Mouse (Mus musculus) liver, adult 2 months (tissue): Measurements from ENCODE around the gene Olfr203. TPM values are rescaled to one million over a fixed set of nuclear protein-coding genes. Genes with fewer than 3 reads are reported as not detected.
"Not testable (repeated sequence)": the region's sequence is repeated elsewhere in the genome, so short reads cannot be mapped to it uniquely, and the experiment has no call there.

Source experiments
- DNase-seq: peaks from one replicate; pipeline ENCODE4 v3.0.0-alpha.2; 2011; ENCODE audit warnings: low read depth, low spot score; ENCODE audit errors: extremely low read depth
- H3K27ac ChIP-seq: fragments of 200-500 bp; replicated peaks from 2 replicates; pipeline ENCODE4 v1.5.1; 2012; ENCODE audit warnings: low read depth, mild to moderate bottlenecking, control low read depth, inconsistent platforms, low read length; ENCODE audit not compliant: insufficient read depth
- H3K27me3 ChIP-seq: fragments of 200-500 bp; 2 replicates; pipeline ENCODE4 v1.6.1; 2012; ENCODE audit warnings: mild to moderate bottlenecking, moderate library complexity, low read length, inconsistent platforms; ENCODE audit not compliant: control insufficient read depth, insufficient read depth
- H3K36me3 ChIP-seq: fragments of 200-500 bp; 2 replicates; pipeline ENCODE4 v1.6.1; 2012; ENCODE audit warnings: low read length, inconsistent platforms; ENCODE audit not compliant: control insufficient read depth, insufficient read depth
- H3K4me1 ChIP-seq: fragments of 200-500 bp; 2 replicates; pipeline ENCODE4 v1.6.1; 2011; ENCODE audit warnings: low read length; ENCODE audit not compliant: control insufficient read depth, insufficient read depth
- H3K4me3 ChIP-seq: fragments of 200-500 bp; 2 replicates; pipeline ENCODE4 v1.5.1; 2011; ENCODE audit warnings: low read depth, mild to moderate bottlenecking, control low read depth, low read length, moderate library complexity; ENCODE audit not compliant: insufficient read depth
- H3K79me2 ChIP-seq: fragments of 200-500 bp; 2 replicates; pipeline ENCODE4 v1.6.1; 2012; ENCODE audit warnings: inconsistent platforms, mild to moderate bottlenecking, low read length, moderate library complexity; ENCODE audit not compliant: control insufficient read depth, insufficient read depth
- H3K9ac ChIP-seq: fragments of 200-500 bp; 2 replicates; pipeline ENCODE4 v1.6.1; 2012; ENCODE audit warnings: low read depth, mild to moderate bottlenecking, control low read depth, inconsistent platforms, low read length
- CTCF ChIP-seq: fragments of 200-500 bp; IDR thresholded peaks from 2 replicates; pipeline ENCODE4 v1.5.1; 2011; ENCODE audit warnings: low read depth, low read length, control low read depth
- POLR2A ChIP-seq: fragments of 200-500 bp; IDR thresholded peaks from 2 replicates; pipeline ENCODE4 v1.6.1; 2011; ENCODE audit warnings: low read length, control low read depth; ENCODE audit not compliant: insufficient read depth; ENCODE audit errors: extremely low read depth
- WGBS: fragments of 180-500 bp; shearing (Covaris S2); methylation state at CpG from one replicate; pipeline ENCODE4 v1.1.7; 2018; 5-methylcytosine and 5-hydroxymethylcytosine counted together
- polyA plus RNA-seq: library from polyadenylated mRNA; depleted of rRNA; stranded (reverse); fragments of >200 nt; gene quantifications from 2 replicates; pipeline ENCODE4 v1.2.3, GENCODE M21; 2012; rRNA removed
- total RNA-seq: library from RNA; depleted of rRNA; stranded (reverse); fragments of >200 nt; gene quantifications from 2 replicates; pipeline ENCODE4 v1.2.3, GENCODE M21; 2014; rRNA removed

Gene Olfr203
- total and polyA plus RNA-seq, 2 experiments, result not detected

DNA sequence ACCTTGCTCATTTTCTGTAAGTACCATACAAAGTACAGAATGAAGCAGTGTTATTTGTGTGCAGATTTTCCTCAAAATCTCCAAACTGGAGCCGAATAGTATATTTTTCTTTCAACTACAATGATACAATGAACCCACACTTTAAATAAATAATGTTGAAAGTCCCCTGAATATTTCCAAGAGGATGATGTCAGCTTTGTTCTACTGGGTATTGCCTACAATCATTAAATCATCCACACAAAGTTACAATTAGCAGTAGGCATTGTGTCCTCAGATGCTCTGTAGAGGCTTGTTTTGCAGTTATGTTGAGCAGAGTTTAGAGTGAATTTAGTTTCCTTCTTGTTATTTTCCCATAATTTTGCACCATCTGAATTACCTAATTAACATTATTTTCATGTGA lies 12.0 kb upstream of the Olfr203 start, which contains the start of gene Olfr202:
Gene Olfr202 (minus strand): TSS at position 101 of the 400 bp plus-strand sequence.
- no peaks in the 10 kb centered on the region for H3K27me3 ChIP-seq
- H3K27ac ChIP-seq, result no peak within 1 kb of the TSS
- no peak within 1 kb of the TSS for H3K4me3 ChIP-seq
- no peaks in the 10 kb centered on the region for H3K4me1 ChIP-seq
- 69% methylated on average over 1 of the region's 1 CpGs for WGBS
- H3K36me3 ChIP-seq, result no peaks in the 10 kb centered on the region
- no peaks in the 10 kb centered on the region for H3K79me2 ChIP-seq
- no peak within 1 kb of the TSS for H3K9ac ChIP-seq
- no peak for DNase-seq
- TF ChIP-seq CTCF (no peak), POLR2A (no peak)

DNA sequence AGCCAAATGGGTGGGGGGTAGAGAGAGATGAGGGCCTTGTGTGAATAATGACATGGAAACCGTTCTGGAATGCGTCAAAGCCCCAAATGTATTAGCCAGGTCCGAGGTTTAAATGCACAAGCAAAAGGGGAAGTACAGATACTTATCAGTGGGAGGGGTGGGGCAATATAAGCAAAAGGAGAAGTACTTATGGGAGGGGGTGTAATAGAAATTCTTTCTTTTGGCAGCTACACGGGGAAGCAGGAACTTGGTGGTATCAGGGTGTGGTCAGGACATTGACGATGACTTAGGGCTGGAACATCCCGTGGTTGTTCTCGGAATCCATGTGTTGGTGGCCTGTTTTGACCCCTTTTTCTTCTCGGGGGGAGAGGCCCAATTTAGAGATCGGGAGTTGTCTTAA lies 11.1 kb upstream of the Olfr203 start:
- H3K4me1 ChIP-seq, DNase-seq, H3K27me3 ChIP-seq, H3K36me3 ChIP-seq, H3K79me2 ChIP-seq, H3K4me3 ChIP-seq, H3K27ac ChIP-seq, H3K9ac ChIP-seq: not testable (repeated sequence)
- WGBS, result 74% methylated on average over 9 of the region's 9 CpGs

DNA sequence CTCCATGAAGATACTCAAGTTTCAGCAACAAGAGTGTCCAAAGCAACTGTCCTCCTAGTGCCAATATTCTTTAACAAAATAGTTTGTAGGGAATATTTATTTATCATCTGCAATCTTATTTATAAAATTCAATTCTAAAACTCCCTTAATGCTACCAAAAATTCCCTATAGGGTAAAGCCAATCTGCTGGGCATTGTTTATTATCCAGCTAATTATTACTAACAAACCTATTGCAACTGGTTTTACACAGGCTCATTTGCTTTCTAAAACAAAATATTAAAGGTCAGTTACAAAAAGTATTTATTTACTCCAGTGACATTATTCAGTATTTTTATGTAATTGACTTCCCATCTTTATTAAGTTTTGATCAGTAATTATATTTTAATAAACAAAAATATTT lies 19.5 kb downstream of the Olfr203 start, which contains the start of gene Olfr204:
Gene Olfr204 (minus strand): TSS at position 101 of the 400 bp plus-strand sequence.
- no peak within 1 kb of the TSS for H3K4me3 ChIP-seq
- H3K9ac ChIP-seq, result no peak within 1 kb of the TSS
- no peak for DNase-seq
- H3K36me3 ChIP-seq, result no peaks in the 10 kb centered on the region
- TF ChIP-seq POLR2A (no peak), CTCF (no peak)
- H3K79me2 ChIP-seq, result no peaks in the 10 kb centered on the region
- H3K27me3 ChIP-seq, result no peaks in the 10 kb centered on the region
- no peak within 1 kb of the TSS for H3K27ac ChIP-seq
- no peaks in the 10 kb centered on the region for H3K4me1 ChIP-seq

DNA sequence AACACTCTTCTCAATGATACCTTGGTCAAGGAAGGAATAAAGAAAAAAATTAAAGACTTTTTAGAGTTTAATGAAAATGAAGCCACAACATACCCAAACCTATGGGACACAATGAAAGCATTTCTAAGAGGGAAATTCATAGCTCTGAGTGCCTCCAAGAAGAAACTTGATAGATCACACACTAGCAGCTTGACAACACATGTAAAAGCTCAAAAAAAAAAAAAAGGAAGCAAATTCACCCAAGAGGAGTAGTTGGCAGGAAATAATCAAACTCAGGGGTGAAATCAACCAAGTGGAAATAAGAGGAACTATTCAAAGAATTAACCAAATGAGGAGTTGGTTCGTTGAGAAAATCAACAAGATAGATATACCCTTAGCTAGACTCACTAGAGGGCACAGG lies 24.6 kb downstream of the Olfr203 start:
- H3K4me3 ChIP-seq, H3K27ac ChIP-seq, DNase-seq, H3K79me2 ChIP-seq, H3K4me1 ChIP-seq, H3K9ac ChIP-seq, H3K27me3 ChIP-seq, H3K36me3 ChIP-seq: not testable (repeated sequence)
- WGBS, result 30% methylated on average over 1 of the region's 1 CpGs

DNA sequence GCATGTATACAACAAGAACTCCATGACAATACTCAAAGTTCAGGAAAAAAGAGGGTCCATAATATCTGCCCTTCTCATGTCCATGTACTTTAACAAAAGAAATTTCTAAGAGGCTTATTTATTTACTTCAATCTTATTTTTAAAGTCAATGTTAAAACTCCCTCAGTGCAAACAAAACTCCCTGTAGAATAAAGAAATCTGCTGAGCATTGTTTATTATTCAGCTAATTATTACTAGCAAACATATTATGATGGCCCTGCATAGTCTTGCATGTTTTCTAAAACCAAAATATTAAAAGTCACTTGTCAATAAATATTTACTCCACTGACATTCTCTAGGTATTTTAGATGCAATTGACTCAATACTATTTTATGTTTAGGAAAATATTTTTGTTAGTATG lies 32.4 kb downstream of the Olfr203 start, which contains the start of gene Olfr205:
Gene Olfr205 (minus strand): TSS at position 101 of the 400 bp plus-strand sequence.
- H3K27me3 ChIP-seq, result no peaks in the 10 kb centered on the region
- no peaks in the 10 kb centered on the region for H3K36me3 ChIP-seq
- TF ChIP-seq CTCF (no peak), POLR2A (no peak)
- no peaks in the 10 kb centered on the region for H3K79me2 ChIP-seq
- no peak within 1 kb of the TSS for H3K27ac ChIP-seq
- H3K4me3 ChIP-seq, result no peak within 1 kb of the TSS
- no peaks in the 10 kb centered on the region for H3K4me1 ChIP-seq
- no peak for DNase-seq
- no peak within 1 kb of the TSS for H3K9ac ChIP-seq

DNA sequence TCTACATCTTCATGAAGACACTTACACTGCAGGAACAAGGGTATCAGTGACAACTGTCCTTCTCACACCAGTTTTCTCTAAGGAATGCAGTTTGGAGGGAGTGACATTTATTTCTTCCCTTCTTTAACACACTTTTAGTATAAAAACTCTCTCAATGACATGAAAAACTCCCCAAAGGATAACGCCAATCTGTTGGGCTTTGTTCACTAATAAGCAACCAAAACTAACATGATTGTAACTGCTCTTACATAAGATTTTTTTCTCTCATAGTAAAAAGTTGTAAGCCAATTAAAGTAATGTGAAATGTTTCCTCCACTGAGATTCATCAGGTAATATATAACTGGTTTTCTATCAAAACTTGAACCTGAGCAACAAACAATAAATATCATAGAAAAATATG lies 50.5 kb downstream of the Olfr203 start, which contains the start of gene Olfr206:
Gene Olfr206 (minus strand): TSS at position 101 of the 400 bp plus-strand sequence.
- no peaks in the 10 kb centered on the region for H3K27me3 ChIP-seq
- no peak within 1 kb of the TSS for H3K27ac ChIP-seq
- no peak for DNase-seq
- H3K36me3 ChIP-seq, result no peaks in the 10 kb centered on the region
- WGBS, result 71% methylated on average over 1 of the region's 1 CpGs
- no peaks in the 10 kb centered on the region for H3K79me2 ChIP-seq
- no peak for TF ChIP-seq POLR2A
- no peak for TF ChIP-seq CTCF
- no peak within 1 kb of the TSS for H3K9ac ChIP-seq
- no peak within 1 kb of the TSS for H3K4me3 ChIP-seq
- no peaks in the 10 kb centered on the region for H3K4me1 ChIP-seq

Other genes with a start within 250 kb of the Olfr203 start
- not detected in 2 replicates for gene Olfr190, start 220.9 kb upstream of the Olfr203 start, total RNA-seq
- gene Olfr190, start 220.9 kb upstream of the Olfr203 start, polyA plus RNA-seq, result not detected in 2 replicates
- not detected in 2 replicates for gene Olfr191, start 209.1 kb upstream of the Olfr203 start, total RNA-seq
- not detected in 2 replicates for gene Olfr191, start 209.1 kb upstream of the Olfr203 start, polyA plus RNA-seq
- not detected in 2 replicates for gene Olfr193, start 187.0 kb upstream of the Olfr203 start, total RNA-seq
- not detected in 2 replicates for gene Olfr193, start 187.0 kb upstream of the Olfr203 start, polyA plus RNA-seq
- gene Olfr194, start 177.8 kb upstream of the Olfr203 start, total RNA-seq, result not detected in 2 replicates
- gene Olfr194, start 177.8 kb upstream of the Olfr203 start, polyA plus RNA-seq, result not detected in 2 replicates
- gene Olfr195, start 151.8 kb upstream of the Olfr203 start, total RNA-seq, result not detected in 2 replicates
- gene Olfr195, start 151.8 kb upstream of the Olfr203 start, polyA plus RNA-seq, result not detected in 2 replicates
- not detected in 2 replicates for gene Olfr196, start 128.4 kb upstream of the Olfr203 start, total RNA-seq
- not detected in 2 replicates for gene Olfr196, start 128.4 kb upstream of the Olfr203 start, polyA plus RNA-seq
- not detected in 2 replicates for gene Olfr198, start 95.3 kb upstream of the Olfr203 start, total RNA-seq
- gene Olfr198, start 95.3 kb upstream of the Olfr203 start, polyA plus RNA-seq, result not detected in 2 replicates
- gene Olfr199, start 79.1 kb upstream of the Olfr203 start, total RNA-seq, result not detected in 2 replicates
- not detected in 2 replicates for gene Olfr199, start 79.1 kb upstream of the Olfr203 start, polyA plus RNA-seq
- not detected in 2 replicates for gene Olfr201, start 26.2 kb upstream of the Olfr203 start, total RNA-seq
- not detected in 2 replicates for gene Olfr201, start 26.2 kb upstream of the Olfr203 start, polyA plus RNA-seq
- gene Olfr202, start 12.1 kb upstream of the Olfr203 start, total RNA-seq, result not detected in 2 replicates
- not detected in 2 replicates for gene Olfr202, start 12.1 kb upstream of the Olfr203 start, polyA plus RNA-seq
- not detected in 2 replicates for gene Olfr204, start 19.4 kb downstream of the Olfr203 start, total RNA-seq
- gene Olfr204, start 19.4 kb downstream of the Olfr203 start, polyA plus RNA-seq, result not detected in 2 replicates
- gene Olfr205, start 32.3 kb downstream of the Olfr203 start, total RNA-seq, result not detected in 2 replicates
- gene Olfr205, start 32.3 kb downstream of the Olfr203 start, polyA plus RNA-seq, result not detected in 2 replicates
- not detected in 2 replicates for gene Olfr206, start 50.4 kb downstream of the Olfr203 start, total RNA-seq
- gene Olfr206, start 50.4 kb downstream of the Olfr203 start, polyA plus RNA-seq, result not detected in 2 replicates
- gene Olfr209, start 65.1 kb downstream of the Olfr203 start, total RNA-seq, result not detected in 2 replicates
- not detected in 2 replicates for gene Olfr209, start 65.1 kb downstream of the Olfr203 start, polyA plus RNA-seq
- gene Gabrr3, start 108.5 kb downstream of the Olfr203 start, total RNA-seq, result not detected in 2 replicates
- gene Gabrr3, start 108.5 kb downstream of the Olfr203 start, polyA plus RNA-seq, result not detected in 2 replicates
- 11.8 and 14.2 TPM in 2 replicates for gene Riox2, start 172.9 kb downstream of the Olfr203 start, total RNA-seq
- 4.4 and 5.1 TPM in 2 replicates for gene Riox2, start 172.9 kb downstream of the Olfr203 start, polyA plus RNA-seq